Mouse (Mus musculus) kidney, adult 2 months (tissue): Measurements from ENCODE around the gene Ctf1.

ENCODE experiments used
- CTCF ChIP-seq: fragments of 200-500 bp; conservative IDR thresholded peaks from 2 replicates; pipeline ENCODE4 v1.5.1; 2011; ENCODE audit warnings: low read depth, mild to moderate bottlenecking, control low read depth, low read length, moderate library complexity, mixed read lengths; ENCODE audit not compliant: insufficient read depth, insufficient read length
- POLR2A ChIP-seq: fragments of 200-500 bp; IDR thresholded peaks from one replicate; pipeline ENCODE4 v1.6.1; 2011; ENCODE audit warnings: low read depth, low read length, control low read depth

- TF ChIP-seq CTCF (no peak), POLR2A (no peak)
These were observed 40.4 kb upstream of the Ctf1 start for GRCm38 (mm10) chr7:127671880-127672774.
